Mouse (Mus musculus) testis, adult 2 months (tissue): ENCODE data around the gene Wdr46. TPM values are rescaled to one million over a fixed set of nuclear protein-coding genes. Genes with fewer than 3 reads are reported as not detected.

Experiments used
- H3K27ac ChIP-seq: fragments of 200-500 bp; 2 replicates; pipeline ENCODE4 v1.5.1; 2012; ENCODE audit warnings: low read depth, low read length; ENCODE audit not compliant: control insufficient read depth, insufficient read depth
- H3K27me3 ChIP-seq: fragments of 200-500 bp; 2 replicates; pipeline ENCODE4 v1.6.1; 2012; ENCODE audit warnings: mild to moderate bottlenecking, low read length, moderate library complexity; ENCODE audit not compliant: control insufficient read depth, insufficient read depth
- H3K36me3 ChIP-seq: fragments of 200-500 bp; 2 replicates; pipeline ENCODE4 v1.6.1; 2012; ENCODE audit warnings: mild to moderate bottlenecking, low read length; ENCODE audit not compliant: control insufficient read depth, insufficient read depth
- H3K4me1 ChIP-seq: fragments of 200-500 bp; 2 replicates; pipeline ENCODE4 v1.6.1; 2012; ENCODE audit warnings: low read length; ENCODE audit not compliant: control insufficient read depth, insufficient read depth
- H3K4me3 ChIP-seq: fragments of 200-500 bp; 2 replicates; pipeline ENCODE4 v1.5.1; 2012; ENCODE audit warnings: low read depth, mild to moderate bottlenecking, low read length, moderate library complexity, mixed read lengths; ENCODE audit not compliant: control insufficient read depth
- CTCF ChIP-seq: fragments of 200-500 bp; IDR thresholded peaks from 2 replicates; pipeline ENCODE4 v1.5.1; 2012; ENCODE audit warnings: low read depth, mild to moderate bottlenecking, inconsistent platforms, low read length, moderate library complexity; ENCODE audit not compliant: control insufficient read depth, insufficient read depth, insufficient replicate concordance
- POLR2A ChIP-seq: fragments of 200-500 bp; IDR thresholded peaks from 2 replicates; pipeline ENCODE4 v1.6.1; 2012; ENCODE audit warnings: low read depth, mild to moderate bottlenecking, inconsistent platforms, low read length, moderate library complexity; ENCODE audit not compliant: control insufficient read depth
- polyA plus RNA-seq: library from polyadenylated mRNA; depleted of rRNA; stranded (reverse); fragments of >200 nt; gene quantifications from 2 replicates; pipeline ENCODE4 v1.2.3, GENCODE M21; 2012

Gene Wdr46
- polyA plus RNA-seq, 1 experiment, result 25.4 TPM

DNA sequence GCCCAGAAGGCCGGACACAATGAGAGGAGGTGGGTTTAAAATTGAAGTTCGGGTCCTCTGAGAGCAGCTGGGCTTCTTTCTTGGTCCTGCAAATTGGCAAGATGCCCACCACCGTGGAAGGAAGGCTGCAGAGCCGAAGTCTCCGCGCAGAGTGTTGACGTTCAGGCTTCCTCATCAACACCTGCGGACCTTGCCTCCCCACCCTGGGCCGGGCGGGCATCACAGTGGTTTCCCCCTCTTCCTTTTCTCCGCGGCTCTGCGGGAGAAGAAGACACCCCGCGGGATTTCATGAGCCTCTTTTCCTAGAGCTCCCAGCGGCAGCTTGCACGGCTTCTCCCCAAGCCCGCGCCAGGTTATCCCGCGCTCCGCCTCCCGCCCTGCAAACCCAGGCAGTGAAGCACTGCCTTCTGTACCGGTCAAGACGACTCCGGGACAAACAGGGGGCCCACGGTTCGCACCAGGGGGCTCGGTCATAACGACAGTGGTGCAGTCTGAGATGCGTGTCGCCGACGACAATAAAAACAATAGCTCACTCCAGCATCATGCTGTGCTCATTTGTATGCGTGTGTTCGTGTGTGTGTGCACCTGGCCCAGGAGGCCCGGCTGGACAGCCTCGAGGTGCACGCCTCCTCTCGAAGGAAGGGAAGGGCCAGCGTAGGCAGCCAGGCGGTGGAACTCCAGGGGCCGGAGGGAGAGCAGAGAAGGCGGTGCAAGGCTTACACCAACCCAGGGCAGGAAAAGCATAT, 32.0 kb upstream of the Wdr46 start:
- H3K4me3 ChIP-seq, result peak overlapping the region; percentile 85
- H3K4me1 ChIP-seq, result peaks cover 19% of the 10 kb centered on the region
- TF ChIP-seq POLR2A, result no peak
- no peak for TF ChIP-seq CTCF
- H3K27me3 ChIP-seq, result no peaks in the 10 kb centered on the region
- H3K27ac ChIP-seq, result peak overlapping the region; percentile 62
- peaks cover 10% of the 10 kb centered on the region for H3K36me3 ChIP-seq

DNA sequence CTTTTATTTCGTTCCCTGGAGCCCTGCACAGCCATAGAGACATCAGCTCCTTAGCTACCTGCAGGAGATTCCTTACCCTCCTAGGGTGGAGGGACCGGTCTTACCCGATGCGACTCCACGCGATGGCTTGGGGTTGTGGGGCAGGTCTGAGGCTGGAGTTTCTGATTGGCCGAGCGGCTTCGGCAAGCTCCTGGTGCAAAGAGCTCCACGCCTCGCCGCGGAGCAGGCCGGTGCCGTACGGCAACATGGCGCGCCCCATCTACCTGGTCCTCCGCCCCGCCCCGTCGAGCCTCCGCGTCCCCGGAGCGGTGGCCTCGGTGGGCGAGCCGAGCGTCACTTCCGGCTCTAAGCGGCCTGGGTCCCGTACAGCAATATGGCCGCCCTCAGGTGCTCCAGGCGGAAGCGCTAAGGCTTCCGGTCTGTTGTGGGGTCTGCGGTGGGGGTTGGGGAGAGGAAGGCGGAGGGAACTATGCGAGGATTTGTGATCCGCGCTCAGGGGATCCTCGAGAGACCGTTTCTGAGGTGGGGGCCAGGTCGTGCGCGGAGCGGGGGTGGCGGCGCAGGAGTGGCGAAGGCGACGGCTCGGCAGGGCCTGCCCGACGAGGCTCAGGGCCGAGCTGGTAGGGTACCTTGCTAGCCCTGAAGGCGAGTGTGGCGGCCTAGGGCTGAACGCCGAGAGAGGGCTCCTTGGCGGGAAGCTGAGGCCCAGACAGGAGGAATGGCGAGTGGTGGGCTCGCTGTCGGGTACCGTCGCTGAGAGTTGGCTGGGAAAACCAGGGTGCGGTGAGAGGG, 31.2 kb upstream of the Wdr46 start, which contains the start of gene Daxx:
Gene Daxx (plus strand): TSS at position 338 of the 792 bp plus-strand sequence.
- peaks cover 10% of the 10 kb centered on the region for H3K36me3 ChIP-seq
- peak within 1 kb of the TSS; percentile 88 for H3K27ac ChIP-seq
- TF ChIP-seq POLR2A (peak; percentile 80), CTCF (no peak)
- peak within 1 kb of the TSS; percentile 85 for H3K4me3 ChIP-seq
- H3K27me3 ChIP-seq, result no peaks in the 10 kb centered on the region
- H3K4me1 ChIP-seq, result peaks cover 19% of the 10 kb centered on the region

DNA sequence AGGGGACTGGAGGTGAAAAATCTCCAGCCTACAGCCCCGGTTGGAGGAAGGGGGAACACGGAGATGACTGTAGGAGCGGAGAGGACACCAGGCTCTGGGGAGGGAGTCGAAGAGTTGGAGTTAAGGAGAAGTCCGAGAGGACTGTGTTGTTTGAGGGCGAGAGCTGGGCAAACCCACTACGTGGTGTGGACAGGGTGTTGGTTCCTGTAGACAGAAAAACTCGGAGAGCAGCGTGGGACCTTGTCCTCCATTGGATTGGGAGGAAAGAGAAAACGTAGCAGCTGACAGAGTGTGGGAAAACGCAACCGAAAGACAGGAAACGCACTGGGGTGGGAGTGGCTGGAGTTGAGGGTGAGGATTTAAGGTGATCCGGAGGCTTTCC, 30.6 kb upstream of the Wdr46 start:
- TF ChIP-seq POLR2A (peak; percentile 36; the same call in 1 of the 2 replicates), CTCF (no peak)
- peak overlapping the region; percentile 85 for H3K4me3 ChIP-seq
- H3K4me1 ChIP-seq, result peaks cover 19% of the 10 kb centered on the region
- peak overlapping the region; percentile 88 for H3K27ac ChIP-seq
- H3K27me3 ChIP-seq, result no peaks in the 10 kb centered on the region
- H3K36me3 ChIP-seq, result peaks cover 12% of the 10 kb centered on the region

DNA sequence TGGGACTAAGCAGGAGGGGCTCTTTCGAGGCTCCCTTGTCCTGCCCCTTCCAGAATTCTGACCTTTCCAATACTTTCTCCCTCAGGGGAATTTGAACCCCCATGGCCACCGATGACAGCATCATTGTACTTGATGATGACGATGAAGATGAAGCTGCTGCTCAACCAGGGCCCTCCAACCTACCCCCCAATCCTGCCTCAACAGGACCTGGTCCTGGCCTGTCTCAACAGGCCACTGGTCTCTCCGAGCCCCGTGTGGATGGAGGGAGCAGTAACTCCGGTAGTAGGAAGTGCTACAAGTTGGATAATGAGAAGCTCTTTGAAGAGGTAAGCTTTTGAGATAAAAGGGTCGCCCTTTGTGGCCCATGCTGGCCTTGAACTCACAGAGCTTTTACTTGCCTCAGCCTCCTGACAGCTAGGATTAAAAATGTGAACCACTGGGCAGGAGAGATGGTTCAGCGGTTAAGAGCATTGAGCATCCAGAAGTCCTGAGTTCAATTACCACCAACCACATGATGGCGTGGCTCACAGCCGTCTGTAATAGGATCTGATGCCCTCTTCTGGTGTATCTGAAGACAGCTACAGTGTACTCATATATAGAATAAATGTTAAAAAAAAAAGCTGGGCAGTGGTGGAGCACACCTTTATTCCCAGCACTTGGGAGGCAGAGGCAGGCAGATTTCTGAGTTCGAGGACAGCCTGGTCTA, 30.0 kb upstream of the Wdr46 start:
- H3K27me3 ChIP-seq, result no peaks in the 10 kb centered on the region
- TF ChIP-seq POLR2A (no peak), CTCF (no peak)
- peaks cover 14% of the 10 kb centered on the region for H3K36me3 ChIP-seq
- H3K4me3 ChIP-seq, result peak overlapping the region; percentile 85
- peaks cover 23% of the 10 kb centered on the region for H3K4me1 ChIP-seq
- H3K27ac ChIP-seq, result peak overlapping the region; percentile 88

DNA sequence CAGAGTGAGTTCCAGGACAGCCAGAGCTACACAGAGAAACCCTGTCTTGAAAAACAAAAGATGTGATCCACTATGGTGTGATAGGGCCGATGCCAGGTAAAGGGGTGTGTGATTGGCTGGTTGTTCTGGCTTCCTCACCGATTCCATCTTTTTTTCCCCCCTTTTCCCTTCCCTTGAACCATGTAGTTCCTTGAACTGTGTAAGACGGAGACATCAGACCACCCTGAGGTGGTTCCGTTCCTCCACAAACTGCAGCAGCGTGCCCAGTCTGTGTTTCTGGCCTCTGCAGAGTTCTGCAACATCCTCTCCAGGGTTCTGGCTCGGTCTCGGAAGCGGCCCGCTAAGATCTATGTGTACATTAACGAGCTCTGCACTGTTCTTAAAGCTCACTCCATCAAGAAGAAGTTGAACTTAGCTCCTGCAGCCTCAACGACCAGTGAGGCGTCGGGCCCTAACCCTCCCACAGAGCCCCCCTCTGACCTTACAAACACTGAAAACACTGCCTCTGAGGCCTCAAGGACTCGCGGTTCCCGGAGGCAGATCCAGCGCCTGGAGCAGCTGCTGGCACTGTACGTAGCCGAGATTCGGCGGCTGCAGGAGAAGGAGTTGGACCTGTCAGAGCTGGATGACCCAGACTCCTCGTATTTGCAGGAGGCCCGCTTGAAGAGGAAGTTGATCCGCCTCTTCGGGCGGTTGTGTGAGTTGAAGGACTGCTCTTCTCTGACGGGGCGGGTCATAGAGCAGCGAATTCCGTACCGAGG, 29.2 kb upstream of the Wdr46 start:
- H3K36me3 ChIP-seq, result peaks cover 14% of the 10 kb centered on the region
- peak overlapping the region; percentile 85 for H3K4me3 ChIP-seq
- H3K27me3 ChIP-seq, result no peaks in the 10 kb centered on the region
- TF ChIP-seq CTCF (no peak), POLR2A (no peak)
- peaks cover 23% of the 10 kb centered on the region for H3K4me1 ChIP-seq
- H3K27ac ChIP-seq, result peak overlapping the region; percentile 67

DNA sequence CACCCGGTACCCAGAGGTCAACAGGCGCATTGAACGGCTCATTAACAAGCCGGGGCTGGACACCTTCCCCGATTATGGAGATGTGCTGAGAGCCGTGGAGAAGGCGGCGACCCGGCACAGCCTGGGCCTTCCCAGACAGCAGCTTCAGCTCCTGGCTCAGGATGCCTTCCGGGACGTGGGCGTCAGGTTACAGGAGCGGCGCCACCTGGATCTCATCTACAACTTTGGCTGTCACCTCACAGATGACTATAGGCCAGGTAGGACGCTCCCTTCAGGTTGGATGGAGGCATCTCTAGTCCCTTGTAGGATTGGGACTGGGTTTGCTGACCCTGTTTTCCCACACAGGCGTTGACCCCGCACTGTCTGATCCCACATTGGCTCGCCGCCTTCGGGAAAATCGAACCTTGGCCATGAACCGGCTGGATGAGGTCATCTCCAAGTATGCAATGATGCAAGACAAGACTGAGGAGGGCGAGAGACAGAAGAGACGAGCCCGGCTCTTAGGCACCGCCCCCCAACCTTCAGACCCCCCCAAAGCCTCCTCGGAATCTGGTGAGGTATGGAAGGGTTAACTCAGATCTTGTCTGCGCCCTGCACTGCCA, 28.5 kb upstream of the Wdr46 start:
- H3K27me3 ChIP-seq, result no peaks in the 10 kb centered on the region
- H3K36me3 ChIP-seq, result peaks cover 14% of the 10 kb centered on the region
- TF ChIP-seq CTCF (no peak), POLR2A (no peak)
- peak overlapping the region; percentile 67 for H3K27ac ChIP-seq
- peak overlapping the region; percentile 85 for H3K4me3 ChIP-seq
- H3K4me1 ChIP-seq, result peaks cover 26% of the 10 kb centered on the region
